Mouse (Mus musculus): ENCODE data around the gene Cib1. TPM values are rescaled to one million over a fixed set of nuclear protein-coding genes. Genes with fewer than 3 reads are reported as not detected.

Gene Cib1
- polyA plus RNA-seq, 1 experiment from 2014 or later, result 123 TPM

DNA sequence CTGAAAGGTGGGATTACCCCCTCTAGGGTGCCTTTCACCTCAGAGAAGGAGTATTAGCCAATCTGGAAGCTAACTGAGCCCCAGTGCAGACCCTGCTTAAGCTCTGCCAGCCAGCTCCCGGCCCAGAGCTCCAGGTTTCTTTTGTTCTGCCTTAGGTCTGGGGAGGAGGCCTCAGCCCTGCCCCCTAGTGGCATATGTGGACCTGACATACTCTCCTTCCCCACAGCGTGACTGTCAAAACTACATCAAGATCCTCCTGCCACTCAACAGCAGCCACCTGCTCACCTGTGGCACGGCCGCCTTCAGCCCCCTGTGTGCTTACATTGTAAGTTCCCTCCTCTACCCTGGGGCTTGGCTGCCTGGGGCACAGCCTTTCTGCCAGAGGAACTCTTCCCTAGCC is 17.2 kb downstream of the Cib1 start:
- H3K36me3 ChIP-seq (ENCODE audit: insufficient read depth, low read length), result no peaks in the 10 kb centered on the region
- no peaks in the 10 kb centered on the region for H3K9me3 ChIP-seq (ENCODE audit: low read length)
- ATAC-seq (peak; percentile 77), DNase-seq (ENCODE audit: low spot score) (peak; percentile 86)
- no peaks in the 10 kb centered on the region for H3K27me3 ChIP-seq (replicated peaks; ENCODE audit: insufficient read depth, low read length)
- no peak overlapping the region for H3K4me2 ChIP-seq (replicated peaks; ENCODE audit: low read depth, low read length)
- no peak for TF ChIP-seq EP300 (IDR thresholded peaks at IDR 0.05)
- TF ChIP-seq CTCF (IDR thresholded peaks at IDR 0.05), result peak; percentile 92
- WGBS, result 27% methylated on average over 4 of the region's 4 CpGs
- no peaks in the 10 kb centered on the region for H3K4me1 ChIP-seq (ENCODE audit: insufficient read depth, low read depth, low read length)
- no peak overlapping the region for H3K27ac ChIP-seq (ENCODE audit: low read length)
- no peak overlapping the region for H3K4me3 ChIP-seq (ENCODE audit: low read depth, low read length)
- no peak overlapping the region for H3K9ac ChIP-seq (replicated peaks; ENCODE audit: low read depth)

- Histone ChIP-seq H3K27ac (ENCODE audit: low read length) (no peak overlapping the region), H3K4me1 (ENCODE audit: insufficient read depth, low read depth, low read length) (peaks cover 6% of the 10 kb centered on the region; the same call in 1 of the 2 replicates), H3K36me3 (ENCODE audit: insufficient read depth, low read length) (no peaks in the 10 kb centered on the region), H3K4me3 (ENCODE audit: low read depth, low read length) (no peak overlapping the region), H3K9ac (replicated peaks; ENCODE audit: low read depth) (no peak overlapping the region), H3K4me2 (replicated peaks; ENCODE audit: low read depth, low read length) (no peak overlapping the region), H3K9me3 (ENCODE audit: low read length) (no peaks in the 10 kb centered on the region), H3K27me3 (replicated peaks; ENCODE audit: insufficient read depth, low read length) (no peaks in the 10 kb centered on the region)
- WGBS, result 82% methylated on average over 8 of the region's 8 CpGs
- DNase-seq (ENCODE audit: low spot score) (no peak), ATAC-seq (no peak)
- no peak for TF ChIP-seq EP300 (IDR thresholded peaks at IDR 0.05)
- TF ChIP-seq CTCF (IDR thresholded peaks at IDR 0.05), result no peak
Observed at GRCm38 (mm10) chr7:80214459-80214858, 18.2 kb downstream of the Cib1 start.

DNA sequence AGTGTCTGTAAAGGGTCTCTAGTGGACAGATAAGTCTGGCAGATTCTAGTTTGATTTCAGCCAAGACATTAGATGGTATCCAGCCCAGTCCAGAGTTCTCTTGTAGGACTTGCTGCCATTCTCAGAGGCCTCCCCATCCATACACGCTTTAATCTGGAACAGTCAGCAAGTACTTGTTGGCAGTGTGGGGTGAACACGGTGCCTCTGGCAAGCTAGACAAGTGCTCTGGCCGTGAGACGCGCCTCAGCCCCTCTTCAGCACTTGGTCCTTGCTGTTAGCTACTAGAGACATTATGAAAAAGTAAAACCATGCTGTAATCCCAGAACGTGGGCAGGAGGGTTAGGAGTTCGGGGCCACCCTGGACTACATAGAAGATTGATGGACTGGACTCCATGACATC is 19.0 kb downstream of the Cib1 start:
- H3K27me3 ChIP-seq (replicated peaks; ENCODE audit: insufficient read depth, low read length), result no peaks in the 10 kb centered on the region
- TF ChIP-seq CTCF (IDR thresholded peaks at IDR 0.05) (no peak), EP300 (IDR thresholded peaks at IDR 0.05) (no peak)
- H3K4me1 ChIP-seq (ENCODE audit: insufficient read depth, low read depth, low read length), result peaks cover 11% of the 10 kb centered on the region; the same call in 1 of the 2 replicates
- no peak overlapping the region for H3K4me2 ChIP-seq (replicated peaks; ENCODE audit: low read depth, low read length)
- 78% methylated on average over 7 of the region's 7 CpGs for WGBS
- no peak overlapping the region for H3K27ac ChIP-seq (ENCODE audit: low read length)
- no peak overlapping the region for H3K9ac ChIP-seq (replicated peaks; ENCODE audit: low read depth)
- H3K36me3 ChIP-seq (ENCODE audit: insufficient read depth, low read length), result no peaks in the 10 kb centered on the region
- no peak overlapping the region for H3K4me3 ChIP-seq (ENCODE audit: low read depth, low read length)
- DNase-seq (ENCODE audit: low spot score), result no peak
- H3K9me3 ChIP-seq (ENCODE audit: low read length), result no peaks in the 10 kb centered on the region
- no peak for ATAC-seq

GRCm38 (mm10) chr7:80210982-80211381 is 21.6 kb downstream of the Cib1 start:
- no peaks in the 10 kb centered on the region for H3K27me3 ChIP-seq (replicated peaks; ENCODE audit: insufficient read depth, low read length)
- H3K4me1 ChIP-seq (ENCODE audit: insufficient read depth, low read depth, low read length), result peaks cover 33% of the 10 kb centered on the region
- H3K4me3 ChIP-seq (ENCODE audit: low read depth, low read length), result no peak overlapping the region
- no peak overlapping the region for H3K27ac ChIP-seq (ENCODE audit: low read length)
- H3K4me2 ChIP-seq (replicated peaks; ENCODE audit: low read depth, low read length), result no peak overlapping the region
- DNase-seq (ENCODE audit: low spot score), result no peak
- H3K9ac ChIP-seq (replicated peaks; ENCODE audit: low read depth), result no peak overlapping the region
- no peaks in the 10 kb centered on the region for H3K9me3 ChIP-seq (ENCODE audit: low read length)
- TF ChIP-seq EP300 (IDR thresholded peaks at IDR 0.05) (no peak), CTCF (IDR thresholded peaks at IDR 0.05) (no peak)
- WGBS, result 89% methylated on average over 4 of the region's 4 CpGs
- H3K36me3 ChIP-seq (ENCODE audit: insufficient read depth, low read length), result no peaks in the 10 kb centered on the region
- ATAC-seq, result no peak

DNA sequence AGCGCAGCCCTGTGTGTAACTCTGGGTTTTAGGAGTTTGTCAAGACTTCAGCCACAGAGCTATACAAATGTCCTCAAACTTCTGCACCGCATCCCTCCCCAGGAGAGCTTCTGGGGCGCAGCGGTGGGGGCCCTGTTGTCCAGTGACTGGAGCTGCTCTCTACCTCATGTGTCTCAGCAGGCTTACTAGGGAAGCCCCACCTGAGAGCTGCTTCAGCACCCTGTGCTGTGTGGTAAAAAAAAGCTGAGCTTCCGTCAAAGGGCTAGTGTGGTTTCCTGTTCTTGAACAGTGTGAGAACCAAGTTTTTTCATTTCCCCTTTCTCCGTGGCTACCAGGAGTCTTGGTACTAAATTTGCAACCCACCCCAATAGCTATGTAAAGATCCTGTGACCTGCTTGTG is 22.9 kb downstream of the Cib1 start:
- Histone ChIP-seq H3K9ac (replicated peaks; ENCODE audit: low read depth) (no peak overlapping the region), H3K4me1 (ENCODE audit: insufficient read depth, low read depth, low read length) (peaks cover 34% of the 10 kb centered on the region), H3K27me3 (replicated peaks; ENCODE audit: insufficient read depth, low read length) (no peaks in the 10 kb centered on the region), H3K27ac (ENCODE audit: low read length) (peak overlapping the region; percentile 83), H3K9me3 (ENCODE audit: low read length) (no peaks in the 10 kb centered on the region), H3K4me3 (ENCODE audit: low read depth, low read length) (no peak overlapping the region), H3K4me2 (replicated peaks; ENCODE audit: low read depth, low read length) (peak overlapping the region; percentile 34; the same call in 1 of the 2 replicates), H3K36me3 (ENCODE audit: insufficient read depth, low read length) (no peaks in the 10 kb centered on the region)
- TF ChIP-seq EP300 (IDR thresholded peaks at IDR 0.05) (no peak), CTCF (IDR thresholded peaks at IDR 0.05) (no peak)
- ATAC-seq (no peak), DNase-seq (ENCODE audit: low spot score) (peak; percentile 47)
- 48% methylated on average over 6 of the region's 6 CpGs for WGBS

GRCm38 (mm10) chr7:80208738-80209430 is 23.7 kb downstream of the Cib1 start:
- no peaks in the 10 kb centered on the region for H3K27me3 ChIP-seq (replicated peaks; ENCODE audit: insufficient read depth, low read length)
- no peaks in the 10 kb centered on the region for H3K9me3 ChIP-seq (ENCODE audit: low read length)
- no peak for TF ChIP-seq CTCF (IDR thresholded peaks at IDR 0.05)
- TF ChIP-seq EP300 (IDR thresholded peaks at IDR 0.05), result peak; percentile 66
- H3K9ac ChIP-seq (replicated peaks; ENCODE audit: low read depth), result no peak overlapping the region
- H3K4me2 ChIP-seq (replicated peaks; ENCODE audit: low read depth, low read length), result peak overlapping the region; percentile 34
- no peak overlapping the region for H3K4me3 ChIP-seq (ENCODE audit: low read depth, low read length)
- ATAC-seq, result peak; percentile 84
- WGBS, result 29% methylated on average over 10 of the region's 10 CpGs
- DNase-seq (ENCODE audit: low spot score), result peak; percentile 89
- H3K4me1 ChIP-seq (ENCODE audit: insufficient read depth, low read depth, low read length), result peaks cover 34% of the 10 kb centered on the region
- H3K27ac ChIP-seq (ENCODE audit: low read length), result peak overlapping the region; percentile 83
- no peaks in the 10 kb centered on the region for H3K36me3 ChIP-seq (ENCODE audit: insufficient read depth, low read length)
